Mouse (Mus musculus): ENCODE measurements around the gene Atoh8. TPM values are rescaled to one million over a fixed set of nuclear protein-coding genes. Genes with fewer than 3 reads are reported as not detected.

Gene Atoh8
- polyA plus RNA-seq, 1 experiment from 2014 or later, result 0.88 TPM

DNA sequence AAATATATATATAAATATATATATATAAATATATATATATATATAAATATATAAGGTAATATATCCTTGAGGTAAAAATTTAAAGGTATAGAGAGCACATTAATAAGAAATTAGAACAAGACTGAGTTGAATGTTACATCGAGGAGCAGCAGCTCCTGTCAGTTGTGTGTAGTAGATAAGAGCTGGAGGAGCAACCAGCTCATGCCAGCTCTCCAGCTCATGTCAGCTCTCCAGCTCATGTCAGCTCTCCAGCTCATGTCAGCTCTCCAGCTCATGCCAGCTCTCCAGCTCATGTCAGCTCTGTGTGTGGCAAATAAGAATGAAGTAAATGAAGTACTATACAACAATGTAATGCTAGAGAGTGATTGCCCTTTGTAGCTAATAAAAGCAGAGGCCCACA, 62.0 kb downstream of the Atoh8 start:
- no peak overlapping the region for H3K27ac ChIP-seq (replicated peaks)
- ATAC-seq (ENCODE audit: insufficient read depth), result no peak
- WGBS (ENCODE audit: insufficient replicate concordance), result 20% methylated on average over 1 of the region's 1 CpGs

DNA sequence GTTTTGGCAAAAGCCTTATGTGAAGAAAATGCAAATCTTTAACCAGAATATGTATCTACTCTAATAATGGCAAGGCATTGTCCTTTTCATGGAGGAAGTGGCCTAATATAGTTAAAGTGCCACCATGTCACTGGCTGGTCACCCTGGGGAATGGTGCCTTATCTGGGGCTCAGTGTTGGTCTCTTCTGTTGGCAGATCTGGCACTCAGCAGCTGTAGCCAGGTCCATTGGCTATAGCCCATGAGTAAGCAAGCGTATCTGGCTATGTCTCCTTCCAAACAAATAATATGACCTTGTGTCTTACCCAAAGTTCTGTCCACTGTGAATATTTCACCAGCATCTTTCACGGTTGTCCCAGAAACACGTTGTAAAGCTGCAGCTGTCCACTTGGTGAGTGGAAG, 64.0 kb downstream of the Atoh8 start:
- Histone ChIP-seq H3K36me3 (replicated peaks) (no peaks in the 10 kb centered on the region), H3K27me3 (no peaks in the 10 kb centered on the region), H3K27ac (replicated peaks) (no peak overlapping the region), H3K9me3 (replicated peaks) (no peaks in the 10 kb centered on the region), H3K4me1 (replicated peaks) (no peaks in the 10 kb centered on the region; the same call in 1 of the 2 replicates), H3K4me3 (replicated peaks) (no peak overlapping the region), H3K4me2 (no peak overlapping the region), H3K9ac (no peak overlapping the region)
- WGBS (ENCODE audit: insufficient replicate concordance), result 71% methylated on average over 3 of the region's 3 CpGs
- ATAC-seq (ENCODE audit: insufficient read depth), result no peak

More for the DNA sequence above, 62.0 kb downstream of the Atoh8 start:
- Histone ChIP-seq H3K4me2 (no peak overlapping the region), H3K4me3 (replicated peaks) (no peak overlapping the region), H3K36me3 (replicated peaks) (no peaks in the 10 kb centered on the region), H3K9ac (no peak overlapping the region), H3K27me3 (no peaks in the 10 kb centered on the region), H3K4me1 (replicated peaks) (no peaks in the 10 kb centered on the region; the same call in 1 of the 2 replicates), H3K9me3 (replicated peaks) (no peaks in the 10 kb centered on the region)

DNA sequence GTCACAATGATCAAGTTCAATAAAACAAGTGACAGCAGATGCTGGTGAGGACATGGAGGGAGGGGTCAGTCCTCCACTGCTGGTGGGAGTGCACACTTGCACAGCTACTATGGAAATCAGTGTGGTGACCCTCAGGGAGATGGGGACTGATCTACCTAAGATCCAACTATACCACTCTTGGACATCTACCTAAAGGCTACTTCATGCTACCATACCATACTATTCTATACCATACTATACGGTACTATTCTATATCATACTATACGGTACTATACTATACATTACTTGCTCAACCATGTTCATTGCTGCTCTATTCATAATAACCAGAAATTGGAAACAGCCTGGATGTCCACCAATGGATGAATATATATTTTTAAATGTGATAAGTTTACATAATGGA, 69.5 kb downstream of the Atoh8 start:
- Histone ChIP-seq H3K27ac (replicated peaks) (no peak overlapping the region), H3K4me2 (no peak overlapping the region), H3K27me3 (peaks cover 6% of the 10 kb centered on the region; the same call in 1 of the 2 replicates), H3K9me3 (replicated peaks) (no peaks in the 10 kb centered on the region), H3K9ac (no peak overlapping the region), H3K4me1 (replicated peaks) (peaks cover 26% of the 10 kb centered on the region), H3K36me3 (replicated peaks) (no peaks in the 10 kb centered on the region), H3K4me3 (replicated peaks) (no peak overlapping the region)
- ATAC-seq (ENCODE audit: insufficient read depth), result no peak
- WGBS (ENCODE audit: insufficient replicate concordance), result 51% methylated on average over 2 of the region's 2 CpGs

DNA sequence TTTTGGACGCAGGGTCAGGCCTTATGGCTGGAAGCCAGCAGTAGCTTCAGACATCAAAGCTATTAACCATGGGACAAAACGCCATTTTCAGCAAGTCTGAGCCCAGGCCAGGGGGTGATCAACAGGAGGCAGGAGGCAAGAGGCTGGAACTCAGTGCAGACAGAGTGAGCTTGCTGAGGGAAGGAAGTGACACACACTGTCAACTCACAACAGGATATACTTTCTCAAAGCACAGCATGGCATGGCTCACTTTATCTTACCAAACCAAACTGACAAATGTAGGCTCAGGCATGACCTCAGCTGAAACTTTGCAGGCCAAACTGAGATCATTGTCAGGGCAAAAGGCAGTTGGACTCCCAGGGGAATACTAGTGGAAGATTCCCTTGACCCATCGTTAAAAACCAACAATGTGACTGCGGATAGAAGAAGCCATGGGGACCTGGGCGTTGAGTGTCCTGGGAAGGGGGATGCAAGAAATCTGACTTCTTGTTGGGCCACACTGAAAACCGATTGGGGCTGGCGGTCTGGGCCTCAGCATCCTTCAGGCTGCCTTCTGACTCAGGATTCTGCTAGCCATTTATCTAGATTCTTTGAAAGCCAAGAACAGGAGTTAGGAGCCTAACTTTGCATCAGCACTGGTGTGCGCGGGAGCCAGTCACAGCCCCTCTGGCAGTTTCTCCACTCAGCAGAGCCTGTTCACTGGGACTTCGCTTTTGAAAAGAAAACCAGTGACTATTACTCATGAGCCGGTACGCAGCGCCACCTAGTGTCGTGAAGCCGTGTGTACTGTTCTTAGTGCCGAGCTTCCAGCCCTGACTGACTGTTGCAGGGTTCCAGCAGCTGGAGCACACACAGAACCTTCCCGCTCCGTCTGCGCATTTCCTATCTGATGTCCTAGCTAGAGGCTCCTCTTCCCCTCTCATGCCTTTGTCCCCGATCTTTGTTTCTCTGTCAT, 70.8 kb downstream of the Atoh8 start:
- peak; percentile 27 for ATAC-seq (ENCODE audit: insufficient read depth)
- H3K4me2 ChIP-seq, result no peak overlapping the region
- H3K27me3 ChIP-seq, result peaks cover 6% of the 10 kb centered on the region; the same call in 1 of the 2 replicates
- no peaks in the 10 kb centered on the region for H3K9me3 ChIP-seq (replicated peaks)
- no peaks in the 10 kb centered on the region for H3K36me3 ChIP-seq (replicated peaks)
- H3K27ac ChIP-seq (replicated peaks), result 0 out of 2 replicates have a peak overlapping the region, but pooled peaks have one; percentile 7
- peaks cover 27% of the 10 kb centered on the region for H3K4me1 ChIP-seq (replicated peaks)
- H3K9ac ChIP-seq, result no peak overlapping the region
- H3K4me3 ChIP-seq (replicated peaks), result no peak overlapping the region
- WGBS (ENCODE audit: insufficient replicate concordance), result 14% methylated on average over 20 of the region's 20 CpGs

DNA sequence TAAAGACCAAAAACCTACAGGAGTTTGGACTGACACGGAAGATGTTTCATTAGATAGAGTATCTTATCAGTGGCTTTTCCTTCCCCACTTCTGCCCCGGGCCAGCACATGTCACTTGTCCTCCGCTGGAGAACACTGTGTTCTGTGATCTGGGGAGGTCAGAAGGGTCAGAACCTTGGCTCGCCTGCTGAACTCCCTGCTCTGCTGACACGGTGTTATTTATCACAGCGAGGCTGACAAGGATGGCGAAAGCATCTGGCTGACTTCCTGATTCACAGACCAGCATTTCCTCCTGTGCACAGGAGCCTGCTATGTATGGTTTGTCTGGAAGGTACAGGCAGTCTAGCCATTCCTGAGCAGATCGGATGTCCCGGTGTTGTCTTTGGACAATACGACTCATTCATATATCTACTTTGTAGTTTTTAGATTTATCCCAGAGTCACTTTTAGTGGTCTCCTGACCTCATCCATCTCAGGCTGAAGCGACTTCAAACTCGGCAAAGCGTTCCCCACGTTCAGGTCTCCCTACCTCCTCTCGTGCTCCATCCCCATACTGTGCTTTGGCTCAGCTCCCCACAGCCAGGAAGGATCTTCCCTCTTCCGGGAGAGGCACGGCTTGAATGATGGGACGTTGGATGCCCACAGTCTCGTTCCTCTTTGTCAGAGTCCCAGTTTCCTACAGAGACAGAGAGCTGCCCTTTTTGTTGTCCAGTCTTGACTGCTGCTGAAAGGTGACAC, 73.1 kb downstream of the Atoh8 start:
- Histone ChIP-seq H3K4me1 (replicated peaks) (peaks cover 27% of the 10 kb centered on the region), H3K27ac (replicated peaks) (peak overlapping the region; percentile 49), H3K4me3 (replicated peaks) (no peak overlapping the region), H3K9ac (no peak overlapping the region), H3K4me2 (peak overlapping the region; percentile 6), H3K9me3 (replicated peaks) (no peaks in the 10 kb centered on the region), H3K36me3 (replicated peaks) (no peaks in the 10 kb centered on the region), H3K27me3 (peaks cover 6% of the 10 kb centered on the region; the same call in 1 of the 2 replicates)
- ATAC-seq (ENCODE audit: insufficient read depth), result peak; percentile 68
- WGBS (ENCODE audit: insufficient replicate concordance), result 7% methylated on average over 19 of the region's 19 CpGs

DNA sequence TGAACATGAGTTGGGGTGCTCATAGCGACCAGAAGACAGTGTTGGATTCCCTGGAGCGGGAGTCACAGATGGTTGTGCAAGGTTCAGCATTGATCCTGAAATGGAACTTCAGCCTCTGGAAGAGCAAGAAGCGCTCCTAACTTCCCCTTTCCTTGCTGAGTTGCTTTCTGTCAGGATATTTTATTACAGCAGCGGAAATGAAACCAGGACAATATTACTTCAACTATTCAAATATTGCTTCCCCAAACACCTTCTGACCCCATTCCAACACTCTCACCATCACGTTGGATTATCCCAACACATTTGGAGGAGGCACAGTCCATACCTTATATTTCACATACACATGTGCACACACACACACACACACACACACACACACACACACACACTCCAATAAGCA, 73.6 kb downstream of the Atoh8 start:
- Histone ChIP-seq H3K9me3 (replicated peaks) (no peaks in the 10 kb centered on the region), H3K27ac (replicated peaks) (peak overlapping the region; percentile 49; the same call in 1 of the 2 replicates), H3K27me3 (peaks cover 6% of the 10 kb centered on the region; the same call in 1 of the 2 replicates), H3K4me2 (peak overlapping the region; percentile 6), H3K36me3 (replicated peaks) (0 out of 2 replicates have a peak, but pooled peaks cover 1% of the 10 kb centered on the region), H3K4me3 (replicated peaks) (no peak overlapping the region), H3K4me1 (replicated peaks) (peaks cover 27% of the 10 kb centered on the region), H3K9ac (no peak overlapping the region)
- WGBS (ENCODE audit: insufficient replicate concordance), result 44% methylated on average over 5 of the region's 5 CpGs
- peak; percentile 5; the same call in 1 of the 2 replicates for ATAC-seq (ENCODE audit: insufficient read depth)

DNA sequence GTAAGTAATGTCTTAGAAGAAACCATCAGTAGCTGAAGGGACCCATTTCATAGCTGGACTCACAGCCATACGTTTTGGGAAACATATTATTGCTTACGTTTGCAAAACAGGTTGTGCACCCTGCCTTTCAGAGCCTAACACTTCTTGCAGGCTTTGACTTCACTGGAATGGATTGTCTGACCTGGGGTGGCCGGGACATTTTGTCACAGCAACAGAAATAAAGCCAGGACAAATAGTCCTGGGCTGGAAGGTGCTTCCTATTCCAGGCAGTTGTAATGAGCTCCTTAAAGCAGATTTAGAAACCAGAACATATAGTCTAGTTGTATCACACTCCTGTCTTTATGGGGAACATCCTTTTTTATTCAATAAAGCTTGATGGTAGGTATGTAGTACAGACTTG, 74.4 kb downstream of the Atoh8 start:
- no peak overlapping the region for H3K27ac ChIP-seq (replicated peaks)
- no peak overlapping the region for H3K9ac ChIP-seq
- no peak overlapping the region for H3K4me2 ChIP-seq
- peaks cover 6% of the 10 kb centered on the region; the same call in 1 of the 2 replicates for H3K27me3 ChIP-seq
- H3K4me3 ChIP-seq (replicated peaks), result no peak overlapping the region
- 69% methylated on average over 3 of the region's 3 CpGs for WGBS (ENCODE audit: insufficient replicate concordance)
- H3K36me3 ChIP-seq (replicated peaks), result peaks cover 6% of the 10 kb centered on the region
- no peaks in the 10 kb centered on the region for H3K9me3 ChIP-seq (replicated peaks)
- H3K4me1 ChIP-seq (replicated peaks), result peaks cover 27% of the 10 kb centered on the region
- no peak for ATAC-seq (ENCODE audit: insufficient read depth)

DNA sequence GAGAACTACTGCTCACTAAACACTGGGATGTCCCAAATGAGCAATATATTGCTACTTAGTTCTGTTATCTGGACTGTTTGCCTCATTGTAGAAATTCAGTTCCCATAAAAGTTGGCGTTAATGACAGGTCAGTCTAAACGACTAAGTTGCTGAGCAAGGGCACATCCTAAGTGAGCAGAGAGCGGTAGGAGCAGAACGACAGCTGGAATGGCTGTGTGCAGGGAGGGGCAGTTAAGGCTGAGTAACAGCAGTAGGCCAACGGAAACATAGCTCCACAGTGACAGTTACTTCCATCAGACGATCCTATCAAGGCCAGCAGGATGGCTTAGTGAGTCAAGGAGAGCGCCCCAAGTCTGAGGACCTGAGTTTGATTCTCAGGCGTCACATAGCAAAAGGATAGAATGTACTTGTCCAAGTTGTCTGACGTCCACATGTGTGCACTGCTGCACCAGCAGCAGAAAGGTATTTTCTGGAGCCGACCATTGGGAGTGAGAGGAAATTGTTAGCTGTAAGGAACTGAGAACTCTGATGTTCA, 75.4 kb downstream of the Atoh8 start:
- ATAC-seq (ENCODE audit: insufficient read depth), result no peak
- no peaks in the 10 kb centered on the region for H3K9me3 ChIP-seq (replicated peaks)
- H3K9ac ChIP-seq, result no peak overlapping the region
- H3K27ac ChIP-seq (replicated peaks), result no peak overlapping the region
- no peak overlapping the region for H3K4me2 ChIP-seq
- peaks cover 6% of the 10 kb centered on the region; the same call in 1 of the 2 replicates for H3K27me3 ChIP-seq
- H3K4me3 ChIP-seq (replicated peaks), result no peak overlapping the region
- 61% methylated on average over 10 of the region's 10 CpGs for WGBS (ENCODE audit: insufficient replicate concordance)
- peaks cover 17% of the 10 kb centered on the region for H3K36me3 ChIP-seq (replicated peaks)
- peaks cover 27% of the 10 kb centered on the region for H3K4me1 ChIP-seq (replicated peaks)

DNA sequence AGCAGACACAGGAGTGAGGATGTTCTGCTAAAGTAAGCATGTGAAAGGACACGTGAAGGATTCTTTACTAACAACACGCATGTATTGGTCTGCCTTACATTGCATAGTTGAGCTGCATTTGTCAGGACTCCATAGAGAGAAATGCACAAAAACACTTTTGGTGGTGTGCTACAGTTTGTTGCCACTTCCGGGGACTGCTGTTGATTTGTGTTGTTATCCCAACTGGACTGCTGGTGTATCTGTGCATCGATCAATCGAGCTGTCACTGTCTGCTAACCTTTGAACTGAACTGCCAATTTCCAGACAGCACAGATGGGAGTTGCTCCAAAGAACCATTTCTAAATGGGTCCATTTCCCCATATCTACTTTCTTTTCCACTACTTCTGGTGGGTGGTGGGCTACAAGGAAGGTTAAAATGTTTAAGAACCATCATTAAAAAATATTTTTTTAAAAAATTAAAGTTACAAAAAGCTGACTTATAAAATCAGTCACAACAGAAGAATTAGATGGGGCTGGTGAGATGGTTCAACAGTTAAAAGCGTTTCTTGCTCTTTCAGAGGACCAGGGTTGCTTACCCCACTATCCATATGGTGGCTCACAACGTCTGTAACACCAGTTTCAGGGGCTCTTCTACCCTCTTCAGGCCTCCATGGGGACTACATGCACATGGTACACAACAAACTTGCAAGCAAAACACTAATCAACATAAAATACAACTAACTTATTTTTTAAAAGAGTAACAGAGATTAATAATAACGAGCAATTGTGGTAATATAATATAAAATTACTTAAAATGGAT, 76.2 kb downstream of the Atoh8 start:
- Histone ChIP-seq H3K4me3 (replicated peaks) (no peak overlapping the region), H3K9me3 (replicated peaks) (no peaks in the 10 kb centered on the region), H3K4me1 (replicated peaks) (peaks cover 20% of the 10 kb centered on the region), H3K27ac (replicated peaks) (no peak overlapping the region), H3K36me3 (replicated peaks) (peaks cover 24% of the 10 kb centered on the region), H3K27me3 (peaks cover 6% of the 10 kb centered on the region; the same call in 1 of the 2 replicates), H3K4me2 (no peak overlapping the region), H3K9ac (no peak overlapping the region)
- 76% methylated on average over 8 of the region's 8 CpGs for whole genome bisulfite sequencing (ENCODE audit: insufficient replicate concordance)
- no peak for ATAC-seq (ENCODE audit: insufficient read depth)

All from liver, embryonic 15.5 days (tissue).